Mouse (Mus musculus) left cerebral cortex, adult 9 months (tissue): Measurements from ENCODE around the gene Snx29.
"Not testable (repeated sequence)": the region's sequence is repeated elsewhere in the genome, so short reads cannot be mapped to it uniquely, and the experiment has no call there.

Source experiments
- DNase-seq, 2 experiments: peaks; one replicate each; pipeline ENCODE4 v3.0.0; 2022; ENCODE audit warnings: low spot score in 2 of 2

Snx29 gene

DNA sequence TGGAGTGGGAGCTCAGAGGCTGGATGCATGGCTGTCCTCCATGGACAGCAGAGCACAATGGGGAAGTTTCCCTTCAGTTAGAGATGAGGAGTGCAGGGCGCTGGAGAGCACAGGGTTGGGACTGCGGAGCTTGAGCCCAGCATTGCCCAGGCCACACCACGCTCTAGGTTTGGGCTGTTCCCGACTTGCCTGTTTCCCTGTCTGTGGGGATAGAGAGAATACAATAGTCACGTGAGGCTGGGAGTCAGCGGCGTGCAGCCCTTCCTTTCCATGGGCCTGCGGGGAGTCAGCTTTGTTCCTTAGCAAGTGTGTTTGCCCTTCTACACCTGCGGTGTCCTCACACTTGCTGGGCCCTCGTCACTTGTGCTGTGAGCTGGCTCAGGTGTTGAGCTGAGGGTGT lies 37.2 kb downstream of the Snx29 start:
- DNase-seq = no peak

- not testable (repeated sequence) for DNase-seq
Measured at GRCm38 (mm10) chr16:11360576-11360975, 37.9 kb downstream of the Snx29 start.

DNA sequence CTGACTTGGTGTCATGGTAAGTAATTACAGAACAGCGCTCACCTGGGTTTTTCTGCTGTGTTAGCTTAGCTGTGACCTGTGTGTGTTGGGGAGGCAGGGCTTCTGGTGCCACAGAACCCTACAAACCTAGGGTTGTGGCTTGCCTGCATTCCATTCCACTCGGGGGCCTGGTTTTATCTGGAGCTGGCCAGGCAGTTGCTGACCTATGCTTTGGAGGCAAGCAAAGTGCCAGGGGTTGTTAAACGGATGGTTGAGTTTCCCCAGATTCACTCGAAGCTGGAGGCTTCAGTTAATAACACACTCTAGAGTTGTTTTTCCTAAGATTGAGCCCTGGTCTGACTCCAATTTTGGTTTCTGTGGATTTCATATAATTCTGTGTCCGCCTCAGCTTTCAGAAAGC lies 42.9 kb downstream of the Snx29 start:
- DNase-seq = no peak

GRCm38 (mm10) chr16:11366851-11367250 lies 44.1 kb downstream of the Snx29 start:
- no peak for DNase-seq

DNA sequence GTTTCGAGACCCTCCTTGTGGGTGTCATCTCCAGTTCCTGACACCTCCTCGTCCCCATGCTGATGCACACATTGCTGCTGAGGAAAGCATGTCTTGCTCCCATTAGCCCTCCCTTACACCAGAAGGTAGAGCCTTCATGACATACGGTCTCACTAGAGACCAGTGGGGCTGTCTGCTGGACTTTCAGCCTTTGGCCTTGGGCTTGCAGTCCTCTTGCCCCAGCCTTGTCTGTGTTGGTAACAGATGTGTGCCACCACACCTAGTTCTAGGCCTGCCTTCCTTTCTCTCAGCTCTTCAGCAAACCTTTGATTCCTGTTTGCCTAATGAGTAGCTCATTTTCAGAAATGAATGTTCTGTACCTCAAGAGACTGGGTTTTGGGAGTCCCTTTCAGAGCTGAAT lies 45.7 kb downstream of the Snx29 start:
- no peak for DNase-seq

DNA sequence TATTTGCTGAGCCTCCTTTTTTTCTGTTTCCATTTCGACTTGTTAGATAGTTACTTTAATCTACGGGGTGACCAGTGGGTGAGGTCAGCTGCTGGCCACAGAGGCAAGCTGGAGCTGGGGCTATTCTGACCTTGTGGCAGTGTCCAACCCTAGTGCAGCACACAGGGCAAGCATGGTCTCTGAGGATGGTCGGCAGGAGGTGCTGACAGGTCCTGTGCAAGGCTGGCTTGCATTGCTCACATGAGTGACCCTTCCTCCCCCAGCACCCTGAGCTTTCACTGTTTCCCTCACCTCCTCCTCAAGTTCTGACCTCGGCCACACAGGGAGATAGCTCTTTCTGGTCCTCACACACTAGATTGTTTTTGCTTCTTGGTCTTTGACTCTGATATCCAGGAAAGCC lies 46.5 kb downstream of the Snx29 start:
- DNase-seq = no peak

DNA sequence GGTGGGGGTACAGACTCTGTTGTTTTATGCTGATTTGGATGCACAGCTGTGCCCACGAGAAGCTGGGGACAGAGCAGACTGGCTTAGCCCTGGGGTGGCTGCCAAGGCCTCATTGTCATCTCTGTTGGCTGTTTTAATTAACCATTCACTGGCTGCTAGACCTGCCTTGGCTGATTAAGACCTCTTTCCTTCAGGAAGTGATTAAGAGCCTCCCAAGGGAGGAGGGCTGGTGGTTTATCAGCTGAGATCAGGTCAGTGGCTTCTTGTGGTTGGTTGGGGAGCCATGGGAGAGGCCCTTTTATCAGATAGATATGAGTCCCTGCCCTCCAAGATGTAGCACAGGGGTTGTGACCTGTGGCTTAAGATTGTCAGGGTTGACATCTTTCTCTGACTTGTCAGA lies 46.9 kb downstream of the Snx29 start:
- DNase-seq = no peak

DNA sequence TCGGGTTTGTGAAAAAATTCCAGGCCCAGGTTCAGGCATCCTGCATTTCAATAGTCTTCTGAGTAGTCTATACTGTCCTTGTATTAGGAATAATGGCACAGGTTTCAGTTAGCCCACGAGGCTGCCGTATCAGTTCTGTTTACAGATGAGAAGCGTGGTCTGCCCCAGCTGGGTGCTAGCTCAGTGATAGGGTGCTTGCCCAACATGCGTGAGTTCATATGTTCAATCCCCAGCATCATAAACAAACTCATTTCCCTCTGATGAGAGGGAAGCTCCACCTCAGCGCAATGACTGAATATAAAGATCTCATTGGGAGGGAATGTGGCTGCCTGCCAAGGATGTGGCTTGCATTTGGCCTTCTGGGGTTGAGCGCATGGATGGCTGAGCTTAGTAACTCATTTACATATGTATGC lies 47.4 kb downstream of the Snx29 start:
- DNase-seq = no peak

DNA sequence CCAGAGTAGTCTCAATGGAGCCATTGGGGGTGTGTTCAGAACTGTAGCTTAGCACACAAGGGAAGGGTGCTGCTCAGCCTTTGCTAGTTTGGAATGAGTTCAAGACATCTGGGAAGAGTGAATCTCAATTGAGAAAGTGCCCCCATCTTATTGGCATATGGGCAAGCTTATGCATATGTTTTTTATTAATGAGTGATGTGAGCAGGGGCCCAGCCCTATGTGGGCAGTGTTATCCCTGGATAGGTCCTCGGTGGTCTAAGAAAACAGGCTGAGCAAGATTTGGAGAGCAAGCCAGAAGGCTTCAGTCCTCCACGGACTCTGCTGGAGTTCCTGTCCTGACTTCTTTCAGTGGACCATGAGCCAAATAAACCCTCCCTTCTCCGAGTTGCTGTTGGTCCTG lies 56.6 kb downstream of the Snx29 start:
- DNase-seq = no peak

DNA sequence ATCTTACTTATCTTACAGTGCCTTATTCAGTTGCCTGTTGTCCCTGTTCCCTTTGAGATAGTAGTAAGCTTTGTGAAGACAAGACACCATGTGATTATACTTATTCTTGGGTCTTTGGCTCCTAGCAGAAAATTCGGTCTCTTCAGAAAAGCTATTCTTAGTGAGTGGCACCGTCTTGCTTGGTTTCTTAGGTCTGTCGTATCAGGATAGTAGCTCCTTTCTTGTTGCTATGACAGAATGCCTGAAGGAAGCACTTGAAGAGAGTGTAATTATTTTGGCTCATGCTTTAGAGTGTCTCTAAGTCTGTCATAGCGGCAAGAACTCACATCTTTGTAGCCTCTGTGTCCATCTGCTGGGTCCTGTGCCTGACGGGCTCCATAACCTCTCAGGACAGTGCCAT lies 57.3 kb downstream of the Snx29 start:
- no peak for DNase-seq

GRCm38 (mm10) chr16:11380871-11381270 lies 58.2 kb downstream of the Snx29 start:
- DNase-seq = no peak

- no peak for DNase-seq
Measured at GRCm38 (mm10) chr16:11384361-11384760, 61.7 kb downstream of the Snx29 start.

DNA sequence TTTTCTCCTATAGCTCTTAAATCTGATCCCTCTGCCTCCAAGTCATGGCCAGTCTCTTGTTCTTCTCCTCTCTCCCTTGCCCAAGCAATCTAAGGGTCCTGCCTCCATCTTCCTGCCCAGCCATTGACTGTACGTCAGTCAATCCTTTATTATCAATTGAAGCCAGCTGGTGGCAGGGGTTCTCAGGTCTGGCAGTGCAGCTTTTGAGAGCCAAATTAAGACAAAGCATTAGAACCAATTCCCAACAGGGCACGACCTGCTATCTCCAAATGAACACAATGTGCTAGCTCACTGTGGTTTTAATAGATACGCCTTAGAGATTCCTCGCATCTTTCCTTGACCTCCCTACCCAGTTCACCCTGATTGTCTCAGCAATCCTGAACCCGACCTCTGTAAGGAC lies 62.4 kb downstream of the Snx29 start:
- no peak for DNase-seq

DNA sequence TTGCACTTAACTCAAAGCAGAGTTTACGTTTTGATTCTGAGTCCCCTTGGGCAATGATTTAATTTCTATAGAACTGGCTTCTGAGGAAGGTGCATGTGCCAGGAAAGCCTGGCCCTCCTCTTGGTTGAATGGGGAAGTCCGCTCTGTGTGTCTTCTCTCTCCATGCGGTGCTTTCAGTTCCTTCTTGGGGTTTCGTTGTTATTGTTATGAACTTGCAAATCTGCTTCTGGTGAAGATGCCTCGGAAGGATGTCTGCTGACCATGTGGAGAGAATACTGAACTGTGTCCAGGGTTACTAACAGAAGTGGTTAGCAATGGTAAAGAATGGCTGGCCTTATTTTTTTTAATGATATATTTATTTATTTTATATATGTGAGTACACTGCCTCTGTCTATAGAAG lies 63.1 kb downstream of the Snx29 start:
- no peak for DNase-seq

- DNase-seq = no peak
Measured at GRCm38 (mm10) chr16:11386221-11386620, 63.5 kb downstream of the Snx29 start.

GRCm38 (mm10) chr16:11388085-11388484 lies 65.4 kb downstream of the Snx29 start:
- DNase-seq = no peak

GRCm38 (mm10) chr16:11389324-11389723 lies 66.6 kb downstream of the Snx29 start:
- DNase-seq = peak in 1 of 2 experiments; percentile 13

GRCm38 (mm10) chr16:11396570-11396969 lies 73.9 kb downstream of the Snx29 start:
- no peak for DNase-seq

DNA sequence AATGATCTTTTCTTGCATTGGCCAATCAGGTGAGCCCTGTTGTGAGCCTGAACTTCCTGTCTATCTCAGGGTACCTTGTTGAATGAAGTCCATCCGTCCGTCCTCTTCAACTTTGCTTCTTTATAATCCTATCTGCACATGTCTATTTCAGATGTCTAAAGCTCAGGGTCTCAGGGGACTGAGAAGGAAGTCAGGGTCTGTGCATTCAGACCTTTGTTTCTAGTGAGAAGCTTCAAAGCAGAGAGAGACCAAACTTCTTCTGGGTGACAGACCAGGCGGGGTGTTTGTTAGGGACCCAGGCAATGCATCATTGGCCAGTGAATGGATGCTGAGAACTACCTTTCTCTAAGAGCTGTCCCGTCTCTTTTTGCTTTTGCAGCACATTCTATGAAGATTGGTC lies 76.7 kb downstream of the Snx29 start:
- DNase-seq = no peak

- DNase-seq = no peak
Measured at GRCm38 (mm10) chr16:11399845-11400565, 77.3 kb downstream of the Snx29 start.

DNA sequence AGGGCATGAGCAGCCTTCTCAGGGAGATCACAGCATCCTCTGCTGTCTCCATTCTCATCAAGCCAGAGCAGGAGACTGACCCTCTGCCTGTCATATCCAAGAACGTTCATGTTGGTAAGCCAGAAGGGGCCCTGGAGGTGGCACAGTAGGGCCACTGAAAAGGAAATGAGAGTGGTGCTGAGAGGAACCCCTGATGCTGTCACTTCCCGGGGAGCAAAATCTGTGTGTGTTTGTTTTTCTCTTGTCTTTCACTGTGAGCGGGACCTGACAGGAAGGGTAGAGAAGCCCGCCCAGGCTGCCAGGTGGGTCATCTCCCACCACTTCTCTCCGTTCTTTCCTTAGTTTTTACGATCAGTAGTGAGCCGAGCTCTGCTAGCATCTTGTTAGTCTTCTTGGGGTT lies 78.2 kb downstream of the Snx29 start:
- no peak for DNase-seq

DNA sequence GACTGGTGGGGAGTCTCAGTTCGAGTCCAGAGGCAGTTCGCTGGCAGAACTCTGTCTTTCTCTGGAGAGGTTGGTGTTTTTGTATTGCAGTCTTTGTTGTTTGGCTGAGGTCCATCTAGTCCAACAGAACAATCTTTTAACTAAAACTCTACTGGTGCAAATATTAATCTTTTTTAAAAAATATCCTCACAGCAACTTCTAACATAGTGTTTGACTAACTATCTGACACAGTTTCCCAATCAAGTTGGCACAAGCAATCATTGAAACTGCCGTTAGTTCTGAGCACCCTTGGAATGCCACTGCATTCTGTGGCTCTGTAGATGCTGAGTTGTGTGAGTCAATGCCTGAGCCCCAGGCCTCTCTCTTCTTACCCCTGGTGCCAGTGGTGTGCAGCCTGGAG lies 82.5 kb downstream of the Snx29 start:
- no peak for DNase-seq

- no peak for DNase-seq
Measured at GRCm38 (mm10) chr16:11406201-11406600, 83.5 kb downstream of the Snx29 start.

DNA sequence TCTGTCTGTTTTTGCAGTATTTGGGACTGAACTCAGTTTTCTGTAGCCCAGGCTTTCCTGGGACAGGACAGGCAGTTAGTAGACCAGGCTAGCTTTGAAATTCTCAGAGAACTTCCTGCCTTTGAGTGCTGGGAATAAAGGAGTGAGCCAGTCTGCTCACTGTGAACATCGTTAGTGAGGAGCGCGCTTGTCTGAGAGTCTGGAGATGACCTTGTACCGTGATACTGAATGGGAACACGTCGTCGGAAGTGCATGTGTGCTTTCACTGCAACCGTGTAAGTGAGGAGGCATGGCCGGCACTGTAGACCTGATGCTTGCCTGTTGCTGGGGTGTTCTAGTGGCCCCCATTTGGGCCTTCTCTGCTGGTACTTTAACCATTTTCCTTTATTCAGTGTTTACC lies 83.9 kb downstream of the Snx29 start:
- no peak for DNase-seq
